Mouse (Mus musculus): ENCODE results near the gene Mmp23.
"Not testable (repeated sequence)": the region's sequence is repeated elsewhere in the genome, so short reads cannot be mapped to it uniquely, and the experiment has no call there.

The Mmp23 gene

DNA sequence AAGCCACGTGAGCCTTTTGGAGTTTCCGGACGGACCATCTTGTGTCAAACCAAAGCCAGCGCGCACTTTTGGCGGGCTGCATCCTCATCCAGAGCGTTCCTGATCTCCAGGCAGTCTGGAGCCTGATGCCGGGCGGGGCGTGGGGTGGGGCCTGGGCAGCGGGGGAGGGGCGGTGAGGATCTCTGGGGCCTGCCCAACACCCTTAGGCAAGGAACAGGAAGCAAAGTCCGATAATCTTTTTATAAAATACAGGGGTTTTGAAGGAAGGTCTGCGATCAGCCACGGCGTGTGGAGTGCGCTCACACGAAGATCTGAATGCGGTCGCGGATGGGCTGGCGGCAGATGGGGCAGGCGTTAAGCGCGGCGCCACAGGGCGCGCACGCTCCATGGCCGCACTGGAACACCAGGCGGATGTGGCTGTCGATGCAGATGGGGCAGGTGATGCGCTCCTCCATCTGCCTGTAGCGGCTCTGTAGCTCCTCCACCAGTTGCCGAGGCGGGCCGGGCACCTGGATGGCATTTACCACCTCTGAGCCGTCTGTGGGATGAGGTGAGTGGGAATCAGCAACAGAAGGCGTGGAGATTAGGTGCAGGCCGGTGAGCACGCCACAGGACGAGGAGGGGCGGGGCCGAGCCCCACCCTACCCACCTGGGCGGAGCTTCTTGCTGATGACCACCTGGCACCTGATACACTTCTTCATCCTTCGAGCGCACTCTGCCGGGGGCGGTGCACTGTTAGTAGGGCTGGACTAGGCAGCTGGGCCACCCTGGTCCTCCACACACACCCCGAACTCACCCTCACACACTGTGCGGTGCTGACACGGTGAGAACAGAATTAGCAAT is 1.5 kb upstream of the Mmp23 start:
- DNase-seq (ENCODE audit: low read depth, low spot score), result peak; percentile 87

DNA sequence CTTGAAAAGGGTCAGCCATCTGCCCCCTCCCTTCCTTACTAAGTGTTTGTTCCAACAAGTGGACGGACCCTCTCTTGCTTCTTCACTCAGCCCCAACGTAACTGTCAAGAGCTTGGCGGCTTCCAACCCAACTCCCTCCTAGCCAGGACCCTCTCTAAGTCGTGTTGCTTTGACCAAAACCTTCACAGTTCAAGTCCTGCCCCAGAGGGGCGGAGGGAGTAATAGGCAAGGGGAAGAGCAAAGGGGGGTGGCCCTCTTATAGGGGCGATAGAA is 935 bp upstream of the Mmp23 start:
- no peak for DNase-seq (ENCODE audit: low read depth, low spot score)

DNA sequence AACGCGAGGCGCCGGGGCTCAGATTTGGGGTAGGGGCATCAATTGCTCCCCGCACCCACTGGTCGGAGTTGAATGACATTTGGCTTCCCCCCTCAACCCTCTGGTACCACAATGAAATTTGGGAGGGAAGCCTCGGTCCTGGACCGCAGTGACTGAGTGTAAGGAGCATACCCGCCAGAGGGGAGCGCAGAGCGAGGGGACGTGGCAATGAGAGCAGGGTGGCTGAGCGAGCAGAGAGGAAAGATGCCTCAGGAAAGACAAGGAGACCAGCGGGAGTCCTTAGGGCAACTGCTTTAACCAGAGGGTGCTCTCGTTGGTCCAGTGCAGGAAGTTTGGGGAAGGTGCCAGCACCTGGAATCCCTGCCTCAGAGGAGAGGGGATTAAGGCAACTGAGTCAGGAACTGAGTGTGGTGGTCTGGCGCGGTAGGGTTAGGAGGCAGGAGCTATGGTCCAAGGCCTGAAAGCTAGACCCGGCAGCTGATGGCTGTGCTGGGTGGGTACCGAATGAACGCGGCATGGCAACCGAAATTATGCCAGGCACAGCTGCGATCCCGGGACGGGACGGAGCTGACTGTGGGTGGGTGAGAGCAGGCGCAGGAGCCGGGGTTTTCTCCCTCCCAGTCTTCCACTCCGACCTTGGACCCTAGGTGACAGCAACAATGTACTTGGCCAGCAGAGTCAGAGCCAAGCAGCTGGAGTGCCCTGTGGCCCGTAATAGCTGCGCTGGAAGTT is 433 bp upstream of the Mmp23 start:
- DNase-seq (ENCODE audit: low read depth, low spot score), result peak; percentile 61

DNA sequence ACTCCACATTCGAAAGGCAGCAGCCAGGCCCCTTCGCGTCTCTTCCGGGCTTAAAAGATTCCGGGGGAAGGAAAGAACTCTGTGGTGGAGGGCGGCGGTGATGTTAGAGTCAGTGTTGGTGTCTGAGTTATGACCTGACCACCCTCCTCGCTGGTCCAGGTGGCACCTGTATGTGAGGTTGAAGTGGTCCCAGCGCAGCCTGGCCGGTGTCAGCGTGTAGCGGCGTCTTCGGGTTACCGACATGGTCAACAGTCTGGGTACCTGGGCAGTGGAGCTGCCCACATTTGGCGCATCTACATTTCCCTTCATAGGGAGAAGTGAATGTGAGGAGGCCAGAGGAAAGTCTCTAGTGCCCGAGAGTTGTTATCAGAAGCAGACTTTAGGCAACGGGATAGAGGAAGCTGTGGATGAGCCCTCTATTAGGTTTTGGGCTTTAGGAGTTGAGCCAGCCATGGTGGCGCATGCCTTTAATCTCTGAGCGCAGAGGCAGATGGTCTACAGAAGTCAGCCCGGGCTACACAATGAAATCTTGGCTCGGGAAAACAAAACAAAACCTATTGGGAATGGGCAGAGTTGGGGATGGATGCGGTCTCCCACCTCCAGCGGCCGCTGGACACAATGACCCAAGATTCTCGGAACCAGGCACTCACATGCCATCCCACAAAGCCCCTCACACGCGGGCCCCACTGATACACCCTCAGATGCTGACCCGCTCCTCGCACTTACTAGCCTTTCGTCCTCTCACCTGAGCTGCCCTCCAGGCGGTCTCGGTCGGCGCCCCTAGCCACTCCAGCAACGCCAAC is 700 bp downstream of the Mmp23 start:
- peak; percentile 12 for DNase-seq (ENCODE audit: low read depth, low spot score)

DNA sequence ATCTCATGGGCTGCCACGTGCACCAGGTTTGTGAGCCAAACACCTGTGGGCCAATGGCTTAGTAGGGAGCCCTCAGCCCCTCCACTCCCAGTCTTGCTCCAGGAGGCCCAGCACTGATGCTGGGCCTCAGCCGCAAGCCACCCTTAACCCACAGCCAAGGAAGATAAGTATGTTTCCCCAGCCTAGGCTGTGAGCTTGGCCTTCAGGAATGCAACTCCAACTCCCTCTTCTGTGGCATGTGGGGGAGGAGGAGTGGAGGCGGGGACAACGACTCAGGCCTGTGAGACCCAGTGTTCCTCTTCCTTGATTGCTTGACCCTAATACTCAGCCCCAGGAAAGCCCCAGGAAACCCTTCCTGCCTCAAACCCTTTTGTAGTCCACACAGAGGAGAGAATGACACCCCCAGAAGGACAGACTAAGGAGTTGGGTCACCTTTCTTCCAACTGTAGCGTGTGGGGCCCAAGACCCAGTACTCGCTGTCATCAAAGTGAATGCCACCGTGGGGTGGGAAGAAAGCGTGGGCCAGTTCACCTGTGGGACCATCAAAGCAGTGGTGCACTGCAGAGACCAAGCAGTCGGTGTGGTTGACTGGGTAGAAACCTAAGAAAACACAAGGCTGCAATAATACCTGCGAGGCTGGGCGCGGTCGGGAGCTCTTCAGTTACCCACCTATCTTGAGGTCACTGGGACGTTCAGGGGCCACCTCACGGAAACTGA is 1.5 kb downstream of the Mmp23 start:
- DNase-seq (ENCODE audit: low read depth, low spot score), result peak; percentile 78

DNA sequence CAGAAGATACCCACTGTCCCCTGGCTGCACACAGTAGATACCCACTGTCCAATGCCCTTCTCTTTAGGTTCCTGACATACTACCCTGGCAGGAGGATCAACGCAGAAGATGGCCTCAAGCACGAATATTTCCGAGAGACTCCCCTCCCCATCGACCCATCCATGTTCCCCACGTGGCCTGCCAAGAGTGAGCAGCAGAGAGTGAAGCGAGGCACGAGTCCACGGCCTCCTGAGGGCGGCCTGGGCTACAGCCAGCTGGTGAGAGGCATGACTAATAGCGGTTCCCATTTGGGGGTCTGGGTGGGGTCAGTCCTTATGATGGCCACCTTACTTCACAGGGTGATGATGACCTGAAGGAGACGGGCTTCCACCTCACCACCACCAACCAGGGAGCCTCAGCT is 3.8 kb downstream of the Mmp23 start:
- no peak for DNase-seq (ENCODE audit: low read depth, low spot score)

DNA sequence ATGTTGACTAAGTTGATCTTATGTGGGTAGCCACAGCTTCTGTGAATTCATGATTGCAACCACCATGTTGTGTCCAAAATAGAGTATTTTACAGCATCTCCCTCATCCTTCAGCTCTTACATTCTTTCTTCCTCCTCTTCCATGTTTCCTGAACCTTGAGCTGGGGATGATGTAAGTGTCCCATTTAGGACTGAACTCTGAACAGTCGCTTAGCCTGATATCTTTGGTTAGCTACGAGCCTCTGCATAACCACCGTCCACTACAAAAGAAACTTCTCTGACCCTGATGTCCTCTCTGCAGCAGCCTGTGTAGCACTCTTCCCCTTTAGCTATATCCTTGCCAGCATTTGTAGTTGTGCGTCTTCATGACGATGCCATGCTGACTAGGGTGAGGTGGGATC is 7.5 kb downstream of the Mmp23 start:
- no peak for DNase-seq (ENCODE audit: low read depth, low spot score)

DNA sequence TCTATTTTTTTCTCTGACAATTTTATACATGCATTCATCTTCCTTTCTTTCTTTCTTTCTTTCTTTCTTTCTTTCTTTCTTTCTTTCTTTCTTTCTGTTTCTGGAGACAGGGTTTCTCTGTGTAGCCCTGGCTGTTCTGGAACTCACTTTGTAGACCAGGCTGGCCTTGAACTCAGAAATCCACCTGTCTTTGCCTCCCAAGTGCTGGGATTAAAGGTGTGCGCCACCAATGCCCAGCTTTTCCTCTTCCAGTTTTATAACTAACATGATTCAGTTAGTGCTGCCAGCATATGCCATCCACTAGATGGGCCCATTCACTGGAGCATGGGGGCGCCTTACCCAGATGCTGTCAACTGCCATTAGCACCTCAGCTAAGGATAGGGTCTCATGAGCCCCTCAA is 7.9 kb downstream of the Mmp23 start, which contains the start of gene Gm10563:
TSS of gene Gm10563 (minus strand) at position 101 of the 400 bp plus-strand sequence.
- DNase-seq (ENCODE audit: low read depth, low spot score), result not testable (repeated sequence)

DNA sequence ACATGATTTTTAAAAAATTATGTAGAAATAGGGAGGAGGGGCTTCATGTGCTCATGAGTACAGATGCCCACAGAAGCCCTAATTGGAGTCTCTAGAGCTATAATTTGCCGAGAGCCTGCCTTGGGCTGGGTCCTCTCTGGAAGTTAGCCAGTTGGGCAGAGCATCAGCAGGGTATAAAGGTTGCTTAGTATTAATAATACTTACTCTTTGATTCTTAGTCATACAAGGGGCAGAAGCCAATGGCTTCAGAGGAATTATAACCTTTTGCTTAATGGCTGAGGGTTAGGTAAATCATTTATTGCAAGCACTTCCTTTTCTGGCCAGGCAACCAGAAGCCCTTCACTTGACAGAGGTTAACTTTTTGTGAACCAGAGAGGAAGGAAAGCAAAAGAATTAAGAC is 9.7 kb downstream of the Mmp23 start:
- no peak for DNase-seq (ENCODE audit: low read depth, low spot score)

DNA sequence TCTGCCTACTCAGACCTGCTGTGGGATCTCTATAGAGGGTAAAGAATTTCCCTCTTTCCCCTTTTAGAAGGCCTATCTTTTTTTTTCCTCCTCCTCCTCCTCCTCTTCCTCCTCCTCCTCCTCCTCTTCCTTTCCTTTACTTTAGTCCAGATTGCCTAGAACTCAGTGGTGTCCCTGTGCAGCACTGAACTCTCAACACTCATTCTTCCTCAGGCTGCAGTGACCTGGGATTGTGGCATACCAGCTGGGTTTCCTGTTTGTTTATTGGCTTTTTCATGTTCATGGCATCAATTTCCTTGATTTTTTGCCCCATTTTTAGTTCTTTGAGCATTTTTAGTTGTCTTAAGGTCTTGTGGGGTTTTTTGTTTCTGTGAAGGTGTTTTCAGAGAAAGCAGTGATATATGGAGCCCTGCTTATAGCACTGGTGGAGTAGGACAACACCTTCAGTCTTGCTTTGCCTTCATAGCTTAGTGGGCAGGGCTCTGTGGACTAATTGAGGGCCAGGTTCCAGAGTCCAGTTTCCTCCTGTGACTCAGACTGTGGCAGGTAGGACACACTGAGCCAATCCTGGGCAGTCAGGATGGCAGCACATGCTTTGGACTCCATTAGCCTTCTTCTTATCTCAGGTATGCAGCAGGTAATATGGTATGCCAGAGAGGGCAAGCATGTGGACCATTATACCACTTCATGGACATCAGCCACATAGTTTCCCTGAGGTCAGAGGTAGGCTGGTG is 17.3 kb downstream of the Mmp23 start:
- DNase-seq (ENCODE audit: low read depth, low spot score), result no peak

DNA sequence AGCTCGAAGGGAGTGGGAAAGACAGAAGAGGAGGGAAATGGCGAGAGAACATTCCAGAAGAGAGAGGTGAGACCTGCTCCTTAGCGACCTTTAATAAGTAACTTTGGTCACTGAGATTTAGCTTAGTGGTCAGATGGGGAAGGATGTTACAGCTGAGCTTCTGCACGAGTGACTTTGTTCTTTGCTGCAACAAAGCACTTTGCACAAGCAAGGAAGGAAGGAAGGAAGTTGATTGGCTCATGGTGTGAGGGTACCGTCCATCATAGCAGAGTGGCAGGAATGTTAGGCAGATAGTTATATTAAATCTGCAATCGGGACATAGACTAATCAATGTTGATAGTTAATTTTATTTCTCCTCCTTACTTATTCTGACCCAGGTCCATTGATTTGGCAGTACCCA is 22.9 kb downstream of the Mmp23 start:
- DNase-seq (ENCODE audit: low read depth, low spot score), result no peak

DNA sequence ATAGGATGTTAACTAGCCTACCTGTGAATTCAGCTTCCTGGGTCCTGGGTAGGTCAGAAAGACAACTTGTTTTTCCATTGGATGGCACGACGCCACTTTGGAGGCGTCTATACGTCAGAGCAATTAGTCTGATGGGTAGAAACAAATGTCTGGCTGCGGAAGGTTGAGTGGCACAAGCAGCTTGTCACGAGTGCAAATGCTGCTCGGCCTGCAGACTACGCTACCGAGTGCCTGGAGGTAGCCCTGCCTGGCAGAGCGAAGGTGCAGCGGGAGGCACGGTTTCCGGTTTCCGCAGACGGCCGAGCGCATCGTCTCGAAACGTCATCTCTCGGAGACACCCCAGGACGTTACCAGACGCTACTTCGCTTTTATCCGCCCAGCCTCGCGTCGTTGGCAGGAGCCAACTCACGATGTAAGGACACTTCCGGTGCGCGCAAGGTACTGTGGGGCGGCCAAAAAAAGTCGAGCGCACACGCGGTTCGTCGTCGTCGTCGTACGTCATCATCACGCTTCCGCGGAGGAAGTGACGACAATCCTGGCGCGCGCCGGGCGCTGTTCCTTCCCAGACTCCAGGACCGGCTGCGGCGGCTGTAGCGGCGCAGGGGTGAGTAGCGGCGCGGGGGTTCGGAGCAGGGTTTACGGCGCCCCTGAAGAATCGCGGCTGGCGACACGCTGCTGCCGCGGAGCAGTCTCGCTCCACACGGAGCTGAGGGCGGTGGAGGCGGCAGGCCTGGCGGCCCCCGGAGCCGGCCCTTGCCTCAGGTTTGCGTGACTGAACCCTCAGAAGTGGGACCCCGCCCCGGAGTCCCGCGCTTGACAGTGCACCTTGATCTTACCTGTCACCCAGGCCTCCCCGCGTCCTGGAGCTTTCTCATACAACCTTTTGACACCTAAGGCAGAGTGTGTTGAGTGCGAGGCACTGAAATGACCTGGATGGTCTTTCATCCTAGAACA is 28.6 kb downstream of the Mmp23 start, which contains the start of gene Cdk11b:
TSS of gene Cdk11b (plus strand) at position 517 of the 954 bp plus-strand sequence.
- peak; percentile 99 for DNase-seq (ENCODE audit: low read depth, low spot score)

DNA sequence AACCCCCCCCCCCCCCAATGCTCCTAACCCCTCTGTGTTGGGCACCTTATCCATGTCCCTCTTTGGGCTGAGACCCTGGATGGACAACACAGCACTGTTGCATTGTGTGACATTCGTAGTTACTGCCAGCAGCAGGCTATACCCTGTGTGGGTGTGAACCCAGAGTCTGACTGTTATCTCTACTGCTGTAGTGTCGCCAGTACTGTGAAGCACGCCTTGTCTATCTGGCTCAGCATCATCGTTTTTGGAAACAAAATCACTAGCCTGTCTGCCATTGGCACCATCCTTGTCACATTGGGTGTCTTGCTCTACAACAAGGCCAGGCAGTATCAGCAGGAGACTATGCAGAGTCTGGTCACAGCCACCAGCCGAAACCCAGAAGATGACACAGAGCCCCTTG is 34.9 kb downstream of the Mmp23 start:
- no peak for DNase-seq (ENCODE audit: low read depth, low spot score)

DNA sequence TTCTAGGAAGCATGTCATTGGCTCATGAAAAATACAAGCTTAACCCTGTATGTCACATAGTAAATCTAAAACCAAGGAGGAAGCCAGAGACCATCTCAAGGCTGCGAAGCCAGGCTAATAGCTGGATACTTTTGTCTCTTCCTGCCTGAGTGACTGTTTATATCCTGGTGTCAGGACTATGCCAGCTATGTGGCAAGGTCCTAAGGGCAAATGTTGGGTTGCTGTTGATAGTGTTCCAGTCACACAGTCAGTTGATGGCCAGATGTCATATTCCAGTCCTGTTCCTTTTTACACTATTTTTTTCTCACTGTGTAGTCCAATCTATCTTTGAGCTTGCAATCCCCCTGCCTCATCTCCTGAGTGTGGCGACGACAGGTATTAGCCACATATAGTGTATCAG is 39.9 kb downstream of the Mmp23 start:
- no peak for DNase-seq (ENCODE audit: low read depth, low spot score)

DNA sequence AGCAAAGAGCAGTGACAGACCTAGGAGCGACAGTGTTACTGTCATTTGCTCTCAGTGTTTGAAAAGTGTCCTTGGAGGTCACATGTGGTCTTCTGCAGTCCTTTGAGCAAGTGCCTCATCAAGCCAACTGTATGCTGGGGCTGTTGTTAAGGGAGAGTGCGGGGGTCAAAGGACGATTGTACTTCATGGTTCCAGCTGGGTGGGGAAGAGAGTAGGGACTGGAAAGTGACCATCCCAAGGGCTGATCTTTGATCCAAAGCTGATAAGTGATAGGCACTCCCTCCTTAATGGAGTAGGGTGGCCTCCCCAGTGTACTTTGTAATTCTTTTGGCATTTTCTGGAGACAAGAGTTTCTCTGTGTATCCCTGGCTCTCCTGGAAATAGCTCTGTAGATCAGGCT is 41.3 kb downstream of the Mmp23 start:
- DNase-seq (ENCODE audit: low read depth, low spot score), result no peak

DNA sequence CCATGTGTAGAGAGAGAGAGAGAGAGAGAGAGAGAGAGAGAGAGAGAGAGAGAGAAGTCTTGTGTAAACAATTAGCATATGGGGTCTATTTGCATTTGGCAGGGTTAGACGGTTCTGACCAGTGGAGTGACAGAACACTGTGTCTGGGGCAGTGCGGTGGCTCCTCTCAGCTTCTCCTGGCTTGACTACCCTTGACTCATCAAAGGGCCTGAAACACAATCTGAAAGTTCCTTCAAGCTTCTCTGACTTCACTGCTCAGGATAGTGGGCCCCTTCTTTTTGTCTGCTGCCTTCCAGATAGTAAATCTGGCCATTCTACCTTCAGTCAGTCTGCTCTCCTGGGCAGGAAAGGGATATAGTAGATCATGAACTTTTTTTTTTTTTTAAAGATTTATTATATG is 46.4 kb downstream of the Mmp23 start:
- no peak for DNase-seq (ENCODE audit: low read depth, low spot score)

DNA sequence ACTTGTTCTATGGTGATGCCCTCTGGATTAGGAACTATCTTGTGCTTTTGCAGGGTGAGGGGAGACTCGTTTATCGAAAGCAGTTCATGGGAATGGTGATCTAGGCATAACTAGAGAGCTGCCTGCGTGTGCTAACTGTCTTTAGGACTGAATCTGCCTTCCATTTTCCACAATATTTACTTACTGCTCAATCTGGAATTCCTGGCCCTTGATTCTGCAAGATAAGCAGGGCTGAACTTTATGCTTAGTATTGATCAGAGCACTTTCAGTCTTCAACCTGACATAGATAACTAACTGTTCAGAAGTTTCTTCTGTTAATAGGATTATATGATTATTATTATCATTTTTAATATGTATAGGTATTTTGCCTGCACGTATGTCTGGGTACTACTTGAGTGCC is 48.1 kb downstream of the Mmp23 start:
- no peak for DNase-seq (ENCODE audit: low read depth, low spot score)

DNA sequence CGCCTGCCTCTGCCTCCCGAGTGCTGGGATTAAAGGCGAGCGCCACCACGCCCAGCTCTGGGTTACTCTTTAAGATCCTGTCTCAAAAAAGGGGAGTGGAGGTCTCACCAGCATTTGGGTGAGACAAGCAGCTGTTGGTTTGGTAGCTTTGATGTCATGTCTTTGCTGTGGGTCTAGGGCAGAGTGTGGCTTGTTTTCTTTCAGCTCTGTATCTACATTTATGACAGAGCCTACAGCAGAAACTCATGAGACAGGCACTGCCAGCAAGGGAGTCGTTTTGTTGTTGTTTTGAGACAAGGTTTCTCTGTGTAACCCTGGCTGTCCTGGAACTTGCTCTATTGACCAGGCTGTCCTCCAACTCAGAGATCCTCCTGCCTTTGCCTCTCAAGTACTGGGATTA is 49.4 kb downstream of the Mmp23 start:
- peak; percentile 9 for DNase-seq (ENCODE audit: low read depth, low spot score)

DNA sequence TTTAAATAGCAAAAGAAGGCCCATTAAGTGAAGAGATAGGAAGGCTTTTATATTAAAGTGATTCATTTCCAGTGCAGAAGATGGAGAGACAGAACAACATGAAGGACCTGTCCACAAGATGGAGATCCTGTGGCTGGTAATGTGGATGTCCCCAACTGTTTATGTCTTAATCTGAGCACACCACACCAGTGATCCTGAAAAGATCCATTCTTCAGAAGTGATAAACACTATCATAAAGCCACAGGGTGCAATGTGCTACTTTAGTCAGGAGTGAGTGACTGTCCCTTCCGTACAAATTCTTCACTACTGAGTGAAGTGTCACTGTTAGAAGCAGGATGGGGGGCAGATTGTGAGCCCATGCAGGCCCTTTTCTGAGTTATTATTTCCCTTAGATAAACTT is 50.4 kb downstream of the Mmp23 start:
- no peak for DNase-seq (ENCODE audit: low read depth, low spot score)

DNA sequence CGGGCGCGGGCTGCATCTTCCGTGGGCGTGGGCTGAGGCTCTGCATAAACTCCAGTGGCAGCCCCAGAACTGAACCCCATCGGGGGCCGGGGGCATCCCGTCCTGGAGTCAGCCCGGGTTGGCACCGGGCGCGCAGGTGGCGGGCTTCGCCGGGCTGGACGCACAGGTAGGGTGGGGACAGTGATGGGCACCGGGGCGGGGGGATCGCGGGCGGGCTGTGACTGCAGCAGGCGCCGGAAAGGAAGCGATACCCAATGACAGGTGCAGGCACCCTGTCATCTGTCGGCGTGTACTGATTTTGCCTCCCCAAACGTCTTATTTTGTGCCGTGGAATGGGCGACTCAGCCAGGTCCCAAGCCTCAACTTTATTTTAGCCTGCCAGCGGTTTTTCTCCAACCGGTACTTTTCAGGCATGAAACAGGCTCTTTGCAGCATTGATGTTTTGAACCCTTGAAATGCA is 51.2 kb downstream of the Mmp23 start:
- DNase-seq (ENCODE audit: low read depth, low spot score), result no peak

Data from R1 (cell line).